Mouse (Mus musculus): ENCODE results near the gene Syngr3. TPM values are rescaled to one million over a fixed set of nuclear protein-coding genes. Genes with fewer than 3 reads are reported as not detected.

Syngr3 gene
- polyA plus RNA-seq, 1 experiment from 2014 or later: 8.4 TPM

DNA sequence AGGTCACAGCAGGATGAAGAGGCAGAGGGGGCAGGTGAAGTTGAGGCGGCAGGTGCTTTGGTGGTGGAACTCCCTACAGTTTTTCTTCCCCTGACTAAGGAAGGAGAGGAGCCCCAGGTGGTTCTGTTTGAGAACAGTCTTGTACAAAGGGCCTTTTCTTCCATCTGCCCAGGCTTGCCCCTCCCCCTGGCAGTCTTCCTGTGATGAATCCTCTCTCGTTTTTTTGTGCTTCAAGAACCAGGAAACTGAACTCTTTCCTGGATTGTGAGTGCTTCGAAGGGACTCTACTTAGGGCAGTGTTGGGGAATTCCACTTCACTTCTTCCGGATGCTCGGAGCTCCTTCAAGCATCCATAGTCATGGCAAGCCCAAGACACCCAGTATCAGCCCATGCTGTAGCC is 8.2 kb upstream of the Syngr3 start:
- no peak overlapping the region for H3K27ac ChIP-seq
- WGBS: 11% methylated on average over 5 of the region's 5 CpGs

DNA sequence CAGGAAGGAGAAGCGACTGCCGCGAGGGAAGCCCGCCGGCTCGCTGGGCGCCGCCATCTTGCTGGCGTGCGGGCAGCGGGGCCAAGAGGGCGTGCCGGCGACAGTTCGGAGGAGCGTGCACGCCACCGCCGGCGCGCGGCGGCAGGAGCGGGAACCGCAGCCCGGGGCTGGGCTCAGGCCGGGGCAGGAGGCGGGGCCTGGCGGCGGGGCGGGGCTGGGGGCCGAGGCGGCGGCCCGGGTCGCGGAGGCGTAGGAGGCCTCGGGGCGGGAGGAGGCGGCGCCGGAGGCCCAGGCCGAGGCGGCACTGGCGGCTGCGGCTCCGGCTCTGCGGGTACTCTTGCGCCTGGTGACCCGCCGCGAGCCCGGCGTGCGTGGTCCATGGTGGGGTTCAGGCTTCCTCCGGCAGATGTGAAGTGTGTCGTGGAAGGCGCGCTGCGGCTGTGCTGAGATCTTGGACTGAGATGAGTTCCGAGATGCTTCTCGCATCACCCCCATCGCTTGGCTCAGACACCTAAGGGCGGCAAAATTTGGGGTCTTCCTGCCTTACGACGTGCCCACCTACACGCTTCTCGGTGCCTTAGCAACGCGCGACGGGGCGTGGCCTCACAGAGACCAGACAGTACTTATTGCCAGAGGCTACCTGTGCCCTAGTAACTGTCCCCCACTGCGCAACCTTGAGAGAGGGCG is 6.4 kb upstream of the Syngr3 start, which contains the start of the genes Gfer and Noxo1:
Gene Gfer (minus strand): TSS at position 146 of the 687 bp plus-strand sequence.
Gene Noxo1 (plus strand): TSS at position 224 of the 687 bp plus-strand sequence.
- peaks cover 1% of the 10 kb centered on the region; the same call in 1 of the 2 replicates for H3K27me3 ChIP-seq
- H3K9me3 ChIP-seq: no peaks in the 10 kb centered on the region
- peak within 1 kb of the TSS; percentile 91 for H3K27ac ChIP-seq
- peak within 1 kb of the TSS; percentile 66 for H3K4me2 ChIP-seq (replicated peaks)
- peak within 1 kb of the TSS; percentile 81 for H3K9ac ChIP-seq
- peak; percentile 85 for ATAC-seq (ENCODE audit: insufficient number of reproducible peaks, insufficient read depth, low FRiP score, low TSS enrichment)
- H3K4me1 ChIP-seq: peaks cover 21% of the 10 kb centered on the region
- H3K36me3 ChIP-seq: peaks cover 34% of the 10 kb centered on the region
- peak within 1 kb of the TSS; percentile 87 for H3K4me3 ChIP-seq
- under 1% methylated on average over 66 of the region's 76 CpGs for WGBS

More for the DNA sequence above, 8.2 kb upstream of the Syngr3 start:
- Histone ChIP-seq H3K4me2 (replicated peaks) (0 out of 2 replicates have a peak overlapping the region, but pooled peaks have one; percentile 4), H3K4me1 (peaks cover 21% of the 10 kb centered on the region), H3K9ac (no peak overlapping the region), H3K36me3 (peaks cover 40% of the 10 kb centered on the region), H3K9me3 (no peaks in the 10 kb centered on the region), H3K27me3 (no peaks in the 10 kb centered on the region), H3K4me3 (no peak overlapping the region)
- no peak for ATAC-seq (ENCODE audit: insufficient number of reproducible peaks, insufficient read depth, low FRiP score, low TSS enrichment)

DNA sequence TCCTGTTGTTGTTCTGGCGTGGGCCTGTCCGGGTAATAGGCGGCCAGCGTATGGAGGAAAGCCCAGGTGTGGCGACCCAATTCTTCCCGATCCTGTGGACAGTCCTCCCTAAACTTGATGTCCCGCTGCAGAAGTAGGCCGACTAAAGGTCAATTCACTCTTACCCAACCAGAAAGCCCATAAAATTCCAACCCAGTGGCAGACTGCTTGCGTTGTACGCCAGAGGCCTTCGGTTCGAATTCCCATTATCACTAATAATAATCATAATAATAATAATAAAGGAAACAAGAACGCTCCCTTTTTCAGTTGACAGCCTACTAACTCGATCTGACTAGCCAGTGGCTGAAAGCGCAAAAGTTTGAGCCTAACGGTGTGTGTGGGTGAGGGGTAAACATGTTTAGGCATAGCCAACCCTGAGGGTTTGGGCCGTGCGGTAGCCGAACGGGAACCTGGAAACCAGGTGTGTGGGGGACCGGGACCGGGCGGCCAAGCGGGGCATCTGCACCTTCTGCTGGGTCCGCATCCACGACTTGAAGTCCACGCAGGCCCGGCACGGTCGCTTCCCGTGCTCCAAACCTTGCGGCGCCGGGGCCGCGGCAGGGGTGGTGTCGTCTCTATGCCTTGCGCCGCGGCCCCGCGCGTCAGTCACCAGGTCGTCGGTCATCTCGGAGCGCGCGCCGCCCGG is 5.7 kb upstream of the Syngr3 start:
- peak overlapping the region; percentile 91 for H3K27ac ChIP-seq
- ATAC-seq (ENCODE audit: insufficient number of reproducible peaks, insufficient read depth, low FRiP score, low TSS enrichment): peak; percentile 8; the same call in 1 of the 2 replicates
- H3K27me3 ChIP-seq: peaks cover 8% of the 10 kb centered on the region
- H3K4me1 ChIP-seq: peaks cover 21% of the 10 kb centered on the region
- H3K9me3 ChIP-seq: no peaks in the 10 kb centered on the region
- WGBS: 5% methylated on average over 51 of the region's 51 CpGs
- peak overlapping the region; percentile 81 for H3K9ac ChIP-seq
- peak overlapping the region; percentile 66 for H3K4me2 ChIP-seq (replicated peaks)
- H3K4me3 ChIP-seq: peak overlapping the region; percentile 87
- H3K36me3 ChIP-seq: peaks cover 27% of the 10 kb centered on the region

DNA sequence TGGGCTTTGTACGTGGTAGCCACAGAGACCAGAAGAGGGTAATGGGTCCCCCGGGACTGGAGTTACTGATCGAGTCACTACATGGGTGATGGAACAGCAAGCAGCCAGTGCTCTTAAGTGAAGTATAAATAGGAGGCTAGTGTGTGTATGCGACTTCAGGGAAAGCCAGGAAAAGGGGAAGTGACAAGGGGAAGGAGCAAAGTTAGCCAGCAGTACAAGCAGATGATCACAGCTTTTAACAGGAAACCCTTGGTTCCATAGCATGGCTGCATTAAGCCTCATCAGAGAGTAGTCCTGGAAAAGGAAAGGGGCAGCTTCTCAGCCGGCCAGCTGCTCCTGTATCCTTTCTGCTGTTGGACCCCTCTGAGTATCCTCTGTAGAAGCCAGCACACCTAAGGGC is 2.6 kb upstream of the Syngr3 start:
- Histone ChIP-seq H3K27ac (no peak overlapping the region), H3K4me2 (replicated peaks) (no peak overlapping the region), H3K9ac (no peak overlapping the region), H3K9me3 (no peaks in the 10 kb centered on the region), H3K4me3 (peak overlapping the region; percentile 1; the same call in 1 of the 2 replicates), H3K4me1 (peaks cover 19% of the 10 kb centered on the region), H3K27me3 (peaks cover 39% of the 10 kb centered on the region), H3K36me3 (peaks cover 15% of the 10 kb centered on the region)
- no peak for ATAC-seq (ENCODE audit: insufficient number of reproducible peaks, insufficient read depth, low FRiP score, low TSS enrichment)
- WGBS: 90% methylated on average over 5 of the region's 5 CpGs

DNA sequence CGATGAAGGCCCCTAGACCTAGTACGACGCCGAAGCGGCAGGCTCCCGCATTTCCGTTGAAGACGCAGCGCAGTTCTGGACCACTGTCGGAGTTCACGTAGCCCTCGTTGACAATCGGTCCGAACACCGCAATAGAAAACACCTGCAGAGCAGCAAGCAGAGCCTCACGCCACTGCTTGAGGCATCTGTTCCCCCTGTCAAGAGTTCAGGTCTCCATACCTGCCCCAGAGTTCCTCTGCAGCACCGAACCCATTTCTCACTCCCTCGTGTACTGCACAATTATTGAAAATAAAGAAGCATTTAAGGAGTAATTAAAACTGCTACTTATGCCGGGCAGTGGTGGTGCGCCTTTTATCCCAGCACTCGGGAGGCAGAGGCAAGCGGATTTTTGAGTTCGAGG is 2.2 kb downstream of the Syngr3 start:
- no peaks in the 10 kb centered on the region for H3K9me3 ChIP-seq
- ATAC-seq (ENCODE audit: insufficient number of reproducible peaks, insufficient read depth, low FRiP score, low TSS enrichment): no peak
- H3K4me2 ChIP-seq (replicated peaks): peak overlapping the region; percentile 47
- peaks cover 10% of the 10 kb centered on the region; the same call in 1 of the 2 replicates for H3K4me1 ChIP-seq
- H3K9ac ChIP-seq: no peak overlapping the region
- H3K36me3 ChIP-seq: peaks cover 7% of the 10 kb centered on the region
- H3K4me3 ChIP-seq: peak overlapping the region; percentile 32
- WGBS: 18% methylated on average over 23 of the region's 23 CpGs
- H3K27ac ChIP-seq: no peak overlapping the region
- peaks cover 49% of the 10 kb centered on the region for H3K27me3 ChIP-seq

DNA sequence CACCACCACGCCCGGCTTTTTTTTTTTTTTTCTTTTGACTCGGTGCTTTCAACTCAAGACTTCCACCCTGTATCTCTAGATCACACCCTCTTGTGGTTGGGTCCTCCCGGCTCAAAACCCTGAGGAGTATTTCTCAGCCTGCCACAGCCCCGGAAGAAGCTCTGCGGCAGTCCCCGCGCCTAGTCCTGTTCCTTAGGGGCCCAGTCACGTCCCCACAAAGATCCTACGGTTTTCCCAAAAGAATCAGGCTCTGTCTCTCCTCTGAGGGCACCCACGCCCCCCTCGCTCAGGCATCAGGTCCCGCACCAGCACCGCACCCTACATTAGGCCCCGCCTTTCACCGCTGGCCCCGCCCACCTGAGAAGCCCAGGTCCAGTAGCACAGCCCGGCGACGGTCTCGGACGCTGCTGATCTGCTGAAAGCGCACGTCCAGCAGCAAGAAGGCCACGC is 2.6 kb downstream of the Syngr3 start:
- peak overlapping the region; percentile 47 for H3K4me2 ChIP-seq (replicated peaks)
- no peak overlapping the region for H3K9ac ChIP-seq
- WGBS: 2% methylated on average over 25 of the region's 25 CpGs
- H3K36me3 ChIP-seq: peaks cover 7% of the 10 kb centered on the region; the same call in 1 of the 2 replicates
- H3K4me3 ChIP-seq: peak overlapping the region; percentile 32
- H3K9me3 ChIP-seq: no peaks in the 10 kb centered on the region
- no peak overlapping the region for H3K27ac ChIP-seq
- H3K27me3 ChIP-seq: peaks cover 49% of the 10 kb centered on the region
- peaks cover 10% of the 10 kb centered on the region; the same call in 1 of the 2 replicates for H3K4me1 ChIP-seq
- no peak for ATAC-seq (ENCODE audit: insufficient number of reproducible peaks, insufficient read depth, low FRiP score, low TSS enrichment)

DNA sequence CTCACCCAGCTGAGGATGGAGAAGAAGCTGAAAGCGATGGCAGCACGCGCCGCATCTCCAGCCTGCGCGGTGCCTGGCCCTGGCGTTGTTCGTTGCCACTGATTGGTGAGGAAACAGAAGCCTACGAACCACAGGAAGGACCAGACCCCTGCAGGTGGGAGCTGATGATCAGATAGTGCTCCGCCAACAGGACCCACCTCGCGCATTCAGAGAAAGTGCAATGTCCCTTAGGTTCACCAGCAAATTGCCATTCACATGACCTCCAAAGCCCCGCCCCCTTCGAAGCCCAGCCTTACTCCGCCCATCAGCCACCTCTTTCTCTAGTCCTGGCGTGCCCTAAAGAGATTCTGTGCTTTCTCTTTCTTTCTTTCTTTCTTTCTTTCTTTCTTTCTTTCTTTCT is 3.2 kb downstream of the Syngr3 start:
- Histone ChIP-seq H3K4me2 (replicated peaks) (peak overlapping the region; percentile 11; the same call in 1 of the 2 replicates), H3K36me3 (peaks cover 11% of the 10 kb centered on the region), H3K4me1 (peaks cover 10% of the 10 kb centered on the region; the same call in 1 of the 2 replicates), H3K9ac (no peak overlapping the region), H3K9me3 (no peaks in the 10 kb centered on the region), H3K27ac (no peak overlapping the region), H3K4me3 (no peak overlapping the region), H3K27me3 (peaks cover 49% of the 10 kb centered on the region)
- ATAC-seq (ENCODE audit: insufficient number of reproducible peaks, insufficient read depth, low FRiP score, low TSS enrichment): no peak
- WGBS: 26% methylated on average over 16 of the region's 16 CpGs

DNA sequence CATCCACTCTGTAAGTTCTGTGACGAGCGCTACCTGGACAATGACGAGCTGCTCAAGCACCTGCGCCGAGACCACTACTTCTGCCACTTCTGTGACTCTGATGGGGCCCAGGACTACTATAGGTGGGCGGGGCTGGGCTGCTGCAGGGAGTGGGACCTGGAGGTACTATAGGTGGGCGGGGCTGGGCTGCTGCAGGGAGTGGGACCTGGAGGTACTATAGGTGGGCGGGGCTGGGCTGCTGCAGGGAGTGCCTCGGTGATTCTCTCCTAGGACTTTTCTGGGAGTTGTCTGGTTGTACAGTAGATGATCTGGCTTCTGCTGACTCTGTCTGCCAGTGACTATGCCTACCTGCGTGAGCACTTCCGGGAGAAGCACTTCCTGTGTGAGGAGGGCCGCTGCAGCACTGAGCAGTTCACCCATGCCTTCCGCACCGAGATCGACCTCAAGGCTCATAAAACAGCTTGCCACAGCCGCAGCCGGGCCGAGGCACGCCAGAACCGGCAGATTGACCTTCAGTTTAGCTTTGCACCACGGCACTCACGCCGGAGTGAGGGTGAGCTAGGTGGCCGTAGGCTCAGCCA is 12.2 kb downstream of the Syngr3 start:
- Histone ChIP-seq H3K27me3 (no peaks in the 10 kb centered on the region), H3K4me1 (0 out of 2 replicates have a peak, but pooled peaks cover 4% of the 10 kb centered on the region), H3K36me3 (peaks cover 63% of the 10 kb centered on the region), H3K4me3 (no peak overlapping the region), H3K4me2 (replicated peaks) (no peak overlapping the region), H3K9me3 (no peaks in the 10 kb centered on the region), H3K27ac (no peak overlapping the region), H3K9ac (no peak overlapping the region)
- ATAC-seq (ENCODE audit: insufficient number of reproducible peaks, insufficient read depth, low FRiP score, low TSS enrichment): no peak
- 91% methylated on average over 24 of the region's 24 CpGs for WGBS

DNA sequence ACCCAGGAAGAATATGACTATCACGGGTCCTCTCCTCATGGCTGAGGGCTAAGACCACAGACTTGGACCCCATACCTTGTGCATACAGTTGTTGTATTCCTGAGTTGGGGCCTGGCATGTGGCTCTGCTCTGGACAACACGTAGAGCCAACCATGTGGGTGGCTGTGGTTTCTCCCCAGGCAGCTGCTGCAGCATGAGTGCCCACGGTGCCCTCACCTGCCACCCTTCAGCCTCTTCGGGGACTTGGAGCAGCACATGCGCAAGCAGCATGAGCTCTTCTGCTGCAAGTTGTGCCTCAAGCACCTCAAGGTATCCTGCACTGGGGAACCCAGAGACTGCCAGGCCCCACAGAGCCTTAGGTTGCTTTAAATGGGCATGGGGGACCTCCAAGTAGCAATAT is 12.9 kb downstream of the Syngr3 start:
- no peak overlapping the region for H3K4me2 ChIP-seq (replicated peaks)
- no peak overlapping the region for H3K27ac ChIP-seq
- no peaks in the 10 kb centered on the region for H3K27me3 ChIP-seq
- WGBS: 92% methylated on average over 5 of the region's 5 CpGs
- peaks cover 12% of the 10 kb centered on the region for H3K4me1 ChIP-seq
- no peak for ATAC-seq (ENCODE audit: insufficient number of reproducible peaks, insufficient read depth, low FRiP score, low TSS enrichment)
- no peaks in the 10 kb centered on the region for H3K9me3 ChIP-seq
- no peak overlapping the region for H3K9ac ChIP-seq
- no peak overlapping the region for H3K4me3 ChIP-seq
- peaks cover 56% of the 10 kb centered on the region for H3K36me3 ChIP-seq

DNA sequence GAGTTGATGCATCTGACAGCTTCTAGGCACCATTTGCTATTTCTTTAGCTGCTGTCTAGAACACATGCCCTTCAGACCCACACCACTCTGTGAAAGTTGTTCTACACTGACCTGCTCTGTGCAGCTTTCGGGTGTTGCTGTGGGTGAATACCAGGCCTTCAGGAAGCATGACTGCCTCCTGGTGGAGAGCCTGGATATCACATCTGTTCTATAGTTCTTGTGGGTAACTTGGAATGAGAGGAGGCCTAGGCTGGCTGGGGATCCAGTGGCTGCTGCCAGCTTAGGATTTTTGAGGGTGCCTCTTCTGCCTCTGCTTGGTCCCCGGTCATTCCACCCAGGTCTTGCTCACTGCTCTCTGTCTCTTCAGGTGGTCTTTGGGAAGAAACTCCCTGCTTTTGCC is 13.6 kb downstream of the Syngr3 start:
- no peak overlapping the region for H3K4me3 ChIP-seq
- ATAC-seq (ENCODE audit: insufficient number of reproducible peaks, insufficient read depth, low FRiP score, low TSS enrichment): no peak
- H3K27ac ChIP-seq: no peak overlapping the region
- no peak overlapping the region for H3K4me2 ChIP-seq (replicated peaks)
- peaks cover 18% of the 10 kb centered on the region for H3K4me1 ChIP-seq
- no peak overlapping the region for H3K9ac ChIP-seq
- no peaks in the 10 kb centered on the region for H3K9me3 ChIP-seq
- WGBS: 56% methylated on average over 2 of the region's 2 CpGs
- H3K27me3 ChIP-seq: no peaks in the 10 kb centered on the region
- H3K36me3 ChIP-seq: peaks cover 50% of the 10 kb centered on the region

DNA sequence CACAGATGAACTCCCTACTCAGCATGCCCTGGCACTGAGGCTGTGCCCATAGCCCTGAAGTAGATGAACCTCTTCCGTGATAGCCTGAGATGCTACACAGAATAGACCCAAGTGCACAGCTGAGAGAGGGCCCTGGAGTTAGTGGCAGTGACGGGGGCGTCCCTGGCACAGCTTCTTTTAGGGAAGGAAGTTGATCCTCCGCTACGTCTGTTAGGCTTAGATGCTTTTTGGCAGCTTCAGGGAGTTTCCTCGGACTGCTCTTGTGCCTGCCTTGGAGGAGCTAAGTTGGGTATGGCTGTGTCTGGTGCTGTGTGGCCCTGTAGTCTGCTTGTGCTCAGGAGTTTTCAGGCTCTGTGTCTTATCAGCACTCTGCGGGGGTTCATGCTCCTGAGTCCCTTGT is 15.5 kb downstream of the Syngr3 start:
- ATAC-seq (ENCODE audit: insufficient number of reproducible peaks, insufficient read depth, low FRiP score, low TSS enrichment): no peak
- Histone ChIP-seq H3K4me2 (replicated peaks) (no peak overlapping the region), H3K4me1 (peaks cover 29% of the 10 kb centered on the region), H3K27me3 (no peaks in the 10 kb centered on the region), H3K9ac (no peak overlapping the region; the same call in 1 of the 2 replicates), H3K27ac (no peak overlapping the region), H3K9me3 (no peaks in the 10 kb centered on the region), H3K36me3 (peaks cover 30% of the 10 kb centered on the region), H3K4me3 (peak overlapping the region; percentile 9; the same call in 1 of the 2 replicates)
- WGBS: 90% methylated on average over 7 of the region's 7 CpGs

Measured in embryonic facial prominence, embryonic 12.5 days (tissue).